In genomic region chr19:37263943-37264897, GRCm38 (mm10) we compare ENCODE assay signal across 10 mouse cellular contexts. TPM values are rescaled to one million over a fixed set of nuclear protein-coding genes. Genes with fewer than 3 reads are reported as not detected.
DNase-seq lines count a peak whose midpoint lies in the region; ATAC-seq lines count a peak whose summit lies in the region.
"Had no signal": no experiment of that assay in that cellular context is flagged by ENCODE, and none has a peak within 500 bp of the region (broad histone marks: within the 10 kb centered on the region; RNA-seq: fewer than 3 reads in every experiment).

No protein-coding gene starts in this region.

- no peak overlapping the region for H3K27ac ChIP-seq in heart, embryonic 12.5 days (ENCODE audit: poor library complexity, severe bottlenecking)
- H3K27ac ChIP-seq in neural tube, embryonic 15.5 days (replicated peaks) = peak overlapping the region; percentile 18; the same call in 1 of the 2 replicates
- H3K27ac ChIP-seq: embryonic facial prominence, embryonic 12.5 days had no signal

- no peaks in the 10 kb centered on the region for H3K9me3 ChIP-seq in heart, embryonic 12.5 days (replicated peaks)
- 0 out of 2 replicates have a peak, but pooled peaks cover 4% of the 10 kb centered on the region for H3K9me3 ChIP-seq in neural tube, embryonic 15.5 days (replicated peaks)
- H3K9me3 ChIP-seq: embryonic facial prominence, embryonic 12.5 days had no signal

- 0 out of 2 replicates have a peak overlapping the region, but pooled peaks have one; percentile 6 for H3K4me2 ChIP-seq in heart, embryonic 12.5 days
- peak overlapping the region; percentile 31 for H3K4me2 ChIP-seq in neural tube, embryonic 15.5 days
- H3K4me2 ChIP-seq: embryonic facial prominence, embryonic 12.5 days had no signal

- H3K36me3 ChIP-seq in heart, embryonic 12.5 days = peaks cover 11% of the 10 kb centered on the region
- H3K36me3 ChIP-seq in neural tube, embryonic 15.5 days = peaks cover 9% of the 10 kb centered on the region

- 0 out of 2 replicates have a peak, but pooled peaks cover 3% of the 10 kb centered on the region for H3K4me1 ChIP-seq in heart, embryonic 12.5 days (replicated peaks)
- peaks cover 11% of the 10 kb centered on the region for H3K4me1 ChIP-seq in neural tube, embryonic 15.5 days
- H3K4me1 ChIP-seq: embryonic facial prominence, embryonic 12.5 days had no signal

- no peak for ATAC-seq in cerebellum, adult (ENCODE audit: insufficient number of reproducible peaks, low FRiP score, low TSS enrichment)
- ATAC-seq in heart, embryonic 12.5 days (ENCODE audit: insufficient number of reproducible peaks, low FRiP score) = no peak
- ATAC-seq in neural tube, embryonic 15.5 days (ENCODE audit: low FRiP score) = no peak
- no peak for ATAC-seq in CD4-positive, CD25-positive, alpha-beta regulatory T cell, adult 4 months

- no peak overlapping the region for H3K4me3 ChIP-seq in heart, embryonic 12.5 days
- no peak overlapping the region for H3K4me3 ChIP-seq in neural tube, embryonic 15.5 days (replicated peaks)
- H3K4me3 ChIP-seq: embryonic facial prominence, embryonic 12.5 days; megakaryocyte, embryonic 14.5 days had no signal

- 63% methylated on average over 23 of the region's 23 CpGs for WGBS in heart, embryonic 12.5 days
- 40% methylated on average over 23 of the region's 23 CpGs for WGBS in large intestine, adult 2 months
- WGBS in neural tube, embryonic 15.5 days = 43% methylated on average over 23 of the region's 23 CpGs

- no peak overlapping the region for H3K9ac ChIP-seq in heart, embryonic 12.5 days
- no peak overlapping the region for H3K9ac ChIP-seq in neural tube, embryonic 15.5 days (replicated peaks)
- H3K9ac ChIP-seq: embryonic facial prominence, embryonic 12.5 days had no signal

- DNase-seq in cerebellum, adult 11 months = peak; percentile 17
- peak; percentile 39 for DNase-seq in right cerebral cortex, postnatal 4 days
- DNase-seq in right cerebral cortex, adult 18-20 months = no peak
- peak; percentile 21 for DNase-seq in large intestine, adult 2 months (ENCODE audit: low read depth, low spot score)

- H3K27me3 ChIP-seq in heart, embryonic 12.5 days (replicated peaks) = no peaks in the 10 kb centered on the region
- H3K27me3 ChIP-seq in neural tube, embryonic 15.5 days (replicated peaks) = no peaks in the 10 kb centered on the region
- H3K27me3 ChIP-seq: embryonic facial prominence, embryonic 12.5 days had no signal

RNA-seq across cellular contexts. Expression of gene Cpeb3, which starts 55.8 kb away (rescaled TPM):
- polyA plus RNA-seq in heart, embryonic 12.5 days (2016; fragmentation: Nextera tagmentation; extraction: Ambion mirVana) = 6.8 and 9.5 TPM in 2 replicates
- 1.1 and 2.6 TPM in 2 replicates for polyA plus RNA-seq in large intestine, adult 2 months (2012; rRNA removed)
- polyA plus RNA-seq in neural tube, embryonic 15.5 days (2015; fragmentation: Nextera tagmentation; extraction: Ambion mirVana) = 11.0 and 12.0 TPM in 2 replicates
- polyA plus RNA-seq in CD4-positive, CD25-positive, alpha-beta regulatory T cell, adult 4 months (2017; shearing (Covaris generic)) = not detected

RNA-seq across cellular contexts. Expression of gene March5, which starts 56.9 kb away (rescaled TPM):
- 101 and 103 TPM in 2 replicates for polyA plus RNA-seq in heart, embryonic 12.5 days (2016; fragmentation: Nextera tagmentation; extraction: Ambion mirVana)
- 20.1 and 27.4 TPM in 2 replicates for polyA plus RNA-seq in large intestine, adult 2 months (2012; rRNA removed)
- 98.7 and 104 TPM in 2 replicates for polyA plus RNA-seq in neural tube, embryonic 15.5 days (2015; fragmentation: Nextera tagmentation; extraction: Ambion mirVana)
- 10 to 100 TPM in 1 of 2 experiments, 1 to 10 TPM in 1; 6.6 to 14.5 TPM for polyA plus RNA-seq in CD4-positive, CD25-positive, alpha-beta regulatory T cell, adult 4 months (2017; shearing (Covaris generic))
